Mouse (Mus musculus): ENCODE results near the gene Myo6.

Gene Myo6

GRCm38 (mm10) chr9:80164611-80165474, at the start of gene Myo6:
Gene Myo6, plus strand, starts transcription at chr9:80165031.
- DNase-seq (ENCODE audit: extremely low read depth, low read depth), result no peak

- no peak for DNase-seq (ENCODE audit: extremely low read depth, low read depth)
Measured at GRCm38 (mm10) chr9:80145992-80146587, 18.7 kb upstream of the Myo6 start.

- DNase-seq (ENCODE audit: extremely low read depth, low read depth), result no peak
Measured at GRCm38 (mm10) chr9:80149594-80149993, 15.2 kb upstream of the Myo6 start.

GRCm38 (mm10) chr9:80155277-80155676, 9.6 kb upstream of the Myo6 start:
- no peak for DNase-seq (ENCODE audit: extremely low read depth, low read depth)

- no peak for DNase-seq (ENCODE audit: extremely low read depth, low read depth)
Measured at GRCm38 (mm10) chr9:80156780-80157179, 8.1 kb upstream of the Myo6 start.

- no peak for DNase-seq (ENCODE audit: extremely low read depth, low read depth)
Measured at GRCm38 (mm10) chr9:80157840-80158465, 6.9 kb upstream of the Myo6 start.

- DNase-seq (ENCODE audit: extremely low read depth, low read depth), result no peak
Measured at GRCm38 (mm10) chr9:80158937-80159336, 5.9 kb upstream of the Myo6 start.

GRCm38 (mm10) chr9:80161451-80161850, 3.4 kb upstream of the Myo6 start:
- no peak for DNase-seq (ENCODE audit: extremely low read depth, low read depth)

GRCm38 (mm10) chr9:80163126-80163723, 1.6 kb upstream of the Myo6 start:
- no peak for DNase-seq (ENCODE audit: extremely low read depth, low read depth)

GRCm38 (mm10) chr9:80164191-80164590, 640 bp upstream of the Myo6 start:
- no peak for DNase-seq (ENCODE audit: extremely low read depth, low read depth)

- no peak for DNase-seq (ENCODE audit: extremely low read depth, low read depth)
Measured at GRCm38 (mm10) chr9:80165690-80166089, 859 bp downstream of the Myo6 start.

- DNase-seq (ENCODE audit: extremely low read depth, low read depth), result no peak
Measured at GRCm38 (mm10) chr9:80166425-80166824, 1.6 kb downstream of the Myo6 start.

GRCm38 (mm10) chr9:80167089-80167488, 2.3 kb downstream of the Myo6 start:
- DNase-seq (ENCODE audit: extremely low read depth, low read depth), result no peak

GRCm38 (mm10) chr9:80169551-80169950, 4.7 kb downstream of the Myo6 start:
- no peak for DNase-seq (ENCODE audit: extremely low read depth, low read depth)

- no peak for DNase-seq (ENCODE audit: extremely low read depth, low read depth)
Measured at GRCm38 (mm10) chr9:80171241-80171640, 6.4 kb downstream of the Myo6 start.

- DNase-seq (ENCODE audit: extremely low read depth, low read depth), result no peak
Measured at GRCm38 (mm10) chr9:80172396-80173222, 7.8 kb downstream of the Myo6 start.

GRCm38 (mm10) chr9:80173629-80174028, 8.8 kb downstream of the Myo6 start:
- DNase-seq (ENCODE audit: extremely low read depth, low read depth), result no peak

GRCm38 (mm10) chr9:80176696-80177478, 12.1 kb downstream of the Myo6 start:
- no peak for DNase-seq (ENCODE audit: extremely low read depth, low read depth)

- no peak for DNase-seq (ENCODE audit: extremely low read depth, low read depth)
Measured at GRCm38 (mm10) chr9:80178670-80179069, 13.8 kb downstream of the Myo6 start.

- no peak for DNase-seq (ENCODE audit: extremely low read depth, low read depth)
Measured at GRCm38 (mm10) chr9:80179688-80180087, 14.9 kb downstream of the Myo6 start.

Measured in MEL-GATA-1-ER (cell line).